Mouse (Mus musculus): ENCODE measurements at regions not wholly inside any gene's neighbourhood (a gene's known extent, or its start where the extent isn't known, plus 50 kb on each side); places are given as distances from the start of the nearest gene placed in this dataset.
A peak's percentile ranks its signal among the peaks of the same experiment; 100 is the strongest.

GRCm38 (mm10) chr4:93986189-93986588 lies 570.2 kb upstream of the Gm10306 start:
- Histone ChIP-seq H3K4me3 (replicated peaks) (no peak overlapping the region), H3K27me3 (no peaks in the 10 kb centered on the region), H3K27ac (no peak overlapping the region), H3K9ac (no peak overlapping the region), H3K36me3 (replicated peaks) (no peaks in the 10 kb centered on the region), H3K4me1 (no peaks in the 10 kb centered on the region), H3K4me2 (no peak overlapping the region), H3K9me3 (no peaks in the 10 kb centered on the region)
- ATAC-seq (ENCODE audit: low FRiP score) = no peak
- 91% methylated on average over 3 of the region's 3 CpGs for WGBS

- Histone ChIP-seq H3K4me2 (no peak overlapping the region), H3K9ac (no peak overlapping the region), H3K4me3 (replicated peaks) (no peak overlapping the region), H3K4me1 (no peaks in the 10 kb centered on the region), H3K9me3 (no peaks in the 10 kb centered on the region), H3K27ac (no peak overlapping the region), H3K27me3 (no peaks in the 10 kb centered on the region), H3K36me3 (replicated peaks) (no peaks in the 10 kb centered on the region)
- no peak for ATAC-seq (ENCODE audit: low FRiP score)
- WGBS = 86% methylated on average over 7 of the region's 7 CpGs
Observed at GRCm38 (mm10) chr4:93990273-93990869, 566.0 kb upstream of the Gm10306 start.

- H3K36me3 ChIP-seq (replicated peaks) = no peaks in the 10 kb centered on the region
- no peaks in the 10 kb centered on the region for H3K27me3 ChIP-seq
- ATAC-seq (ENCODE audit: low FRiP score) = no peak
- H3K9me3 ChIP-seq = no peaks in the 10 kb centered on the region
- H3K4me2 ChIP-seq = no peak overlapping the region
- H3K4me1 ChIP-seq = no peaks in the 10 kb centered on the region
- 96% methylated on average over 1 of the region's 1 CpGs for whole genome bisulfite sequencing
- no peak overlapping the region for H3K27ac ChIP-seq
- H3K4me3 ChIP-seq (replicated peaks) = no peak overlapping the region
- no peak overlapping the region for H3K9ac ChIP-seq
Observed at GRCm38 (mm10) chr4:94005818-94006217, 550.5 kb upstream of the Gm10306 start.

GRCm38 (mm10) chr4:94007088-94007768 lies 549.1 kb upstream of the Gm10306 start:
- no peak overlapping the region for H3K27ac ChIP-seq

GRCm38 (mm10) chr4:94015713-94016112 lies 540.6 kb upstream of the Gm10306 start:
- 84% methylated on average over 2 of the region's 2 CpGs for WGBS
- H3K27ac ChIP-seq = no peak overlapping the region
- no peak overlapping the region for H3K4me3 ChIP-seq (replicated peaks)
- H3K27me3 ChIP-seq = no peaks in the 10 kb centered on the region
- ATAC-seq (ENCODE audit: low FRiP score) = no peak
- H3K36me3 ChIP-seq (replicated peaks) = no peaks in the 10 kb centered on the region
- H3K9me3 ChIP-seq = no peaks in the 10 kb centered on the region
- no peaks in the 10 kb centered on the region for H3K4me1 ChIP-seq
- H3K9ac ChIP-seq = no peak overlapping the region
- H3K4me2 ChIP-seq = no peak overlapping the region

More at GRCm38 (mm10) chr4:94007088-94007768, 549.1 kb upstream of the Gm10306 start:
- H3K9me3 ChIP-seq = no peaks in the 10 kb centered on the region
- no peak overlapping the region for H3K4me2 ChIP-seq
- H3K4me1 ChIP-seq = no peaks in the 10 kb centered on the region
- 42% methylated on average over 8 of the region's 8 CpGs for WGBS
- H3K27me3 ChIP-seq = no peaks in the 10 kb centered on the region
- no peaks in the 10 kb centered on the region for H3K36me3 ChIP-seq (replicated peaks)
- H3K4me3 ChIP-seq (replicated peaks) = no peak overlapping the region
- ATAC-seq (ENCODE audit: low FRiP score) = peak; percentile 92
- H3K9ac ChIP-seq = no peak overlapping the region

GRCm38 (mm10) chr4:94017702-94018101 lies 538.6 kb upstream of the Gm10306 start:
- Histone ChIP-seq H3K4me3 (replicated peaks) (no peak overlapping the region), H3K9me3 (no peaks in the 10 kb centered on the region), H3K27me3 (no peaks in the 10 kb centered on the region), H3K27ac (no peak overlapping the region), H3K9ac (no peak overlapping the region), H3K36me3 (replicated peaks) (no peaks in the 10 kb centered on the region), H3K4me2 (no peak overlapping the region), H3K4me1 (no peaks in the 10 kb centered on the region)
- 86% methylated on average over 3 of the region's 3 CpGs for WGBS
- no peak for ATAC-seq (ENCODE audit: low FRiP score)

GRCm38 (mm10) chr4:94049629-94050310 lies 506.6 kb upstream of the Gm10306 start:
- 74% methylated on average over 5 of the region's 5 CpGs for WGBS
- H3K9ac ChIP-seq = no peak overlapping the region
- no peaks in the 10 kb centered on the region for H3K9me3 ChIP-seq
- no peak overlapping the region for H3K4me3 ChIP-seq (replicated peaks)
- ATAC-seq (ENCODE audit: low FRiP score) = no peak
- no peak overlapping the region for H3K4me2 ChIP-seq
- H3K36me3 ChIP-seq (replicated peaks) = no peaks in the 10 kb centered on the region
- no peak overlapping the region for H3K27ac ChIP-seq
- H3K27me3 ChIP-seq = no peaks in the 10 kb centered on the region
- H3K4me1 ChIP-seq = no peaks in the 10 kb centered on the region

GRCm38 (mm10) chr4:94052249-94053162 lies 503.8 kb upstream of the Gm10306 start:
- H3K27ac ChIP-seq = no peak overlapping the region
- no peaks in the 10 kb centered on the region for H3K9me3 ChIP-seq
- no peak overlapping the region for H3K4me3 ChIP-seq (replicated peaks)
- no peaks in the 10 kb centered on the region for H3K27me3 ChIP-seq
- WGBS = 76% methylated on average over 11 of the region's 11 CpGs
- ATAC-seq (ENCODE audit: low FRiP score) = no peak
- no peaks in the 10 kb centered on the region for H3K36me3 ChIP-seq (replicated peaks)
- no peaks in the 10 kb centered on the region for H3K4me1 ChIP-seq
- H3K4me2 ChIP-seq = no peak overlapping the region
- no peak overlapping the region for H3K9ac ChIP-seq

- Histone ChIP-seq H3K4me2 (peak overlapping the region; percentile 21; the same call in 1 of the 2 replicates), H3K9me3 (no peaks in the 10 kb centered on the region), H3K36me3 (replicated peaks) (no peaks in the 10 kb centered on the region), H3K4me1 (peaks cover 7% of the 10 kb centered on the region; the same call in 1 of the 2 replicates), H3K27me3 (no peaks in the 10 kb centered on the region), H3K27ac (0 out of 2 replicates have a peak overlapping the region, but pooled peaks have one; percentile 8), H3K4me3 (replicated peaks) (no peak overlapping the region), H3K9ac (no peak overlapping the region)
- peak; percentile 77; the same call in 1 of the 2 replicates for ATAC-seq (ENCODE audit: low FRiP score)
- WGBS = 34% methylated on average over 9 of the region's 9 CpGs
Observed at GRCm38 (mm10) chr4:94073178-94073870, 483.0 kb upstream of the Gm10306 start.

- ATAC-seq (ENCODE audit: low FRiP score) = no peak
- Histone ChIP-seq H3K9ac (no peak overlapping the region), H3K4me3 (replicated peaks) (no peak overlapping the region), H3K27me3 (no peaks in the 10 kb centered on the region), H3K36me3 (replicated peaks) (no peaks in the 10 kb centered on the region), H3K27ac (no peak overlapping the region), H3K9me3 (no peaks in the 10 kb centered on the region), H3K4me2 (no peak overlapping the region), H3K4me1 (no peaks in the 10 kb centered on the region)
- 39% methylated on average over 3 of the region's 3 CpGs for WGBS
Observed at GRCm38 (mm10) chr4:94082839-94083238, 473.5 kb upstream of the Gm10306 start.

- H3K4me3 ChIP-seq (replicated peaks) = no peak overlapping the region
- H3K9ac ChIP-seq = no peak overlapping the region
- no peak overlapping the region for H3K27ac ChIP-seq
- 79% methylated on average over 5 of the region's 5 CpGs for WGBS
- H3K4me2 ChIP-seq = no peak overlapping the region
- no peaks in the 10 kb centered on the region for H3K9me3 ChIP-seq
- H3K27me3 ChIP-seq = no peaks in the 10 kb centered on the region
- no peaks in the 10 kb centered on the region for H3K4me1 ChIP-seq
- H3K36me3 ChIP-seq (replicated peaks) = no peaks in the 10 kb centered on the region
- ATAC-seq (ENCODE audit: low FRiP score) = no peak
Observed at GRCm38 (mm10) chr4:94094379-94094778, 462.0 kb upstream of the Gm10306 start.

All from forebrain, embryonic 12.5 days (tissue).